Mouse (Mus musculus): Measurements from ENCODE around the gene Rangap1.
"Not testable (repeated sequence)": the region's sequence is repeated elsewhere in the genome, so short reads cannot be mapped to it uniquely, and the experiment has no call there.

Rangap1 gene

DNA sequence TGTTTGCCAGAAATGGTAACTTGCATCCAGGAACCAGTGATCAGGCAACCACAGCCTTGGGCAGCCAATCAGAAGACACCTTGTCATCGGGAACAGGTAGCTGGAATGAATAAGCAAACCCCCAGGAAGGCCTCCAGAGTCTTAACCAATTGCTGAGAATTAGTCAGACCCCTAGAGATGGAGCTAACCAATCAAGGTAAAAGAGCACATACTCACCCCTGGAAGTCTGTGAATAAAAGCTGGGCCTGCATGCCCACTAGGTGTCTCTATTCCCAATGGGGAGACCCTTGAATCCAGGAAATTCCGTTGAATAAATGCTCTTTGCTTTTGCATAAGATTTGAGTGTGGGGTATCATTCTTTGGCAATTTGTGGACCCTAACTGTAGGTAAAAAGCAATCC, 5.4 kb downstream of the Rangap1 start:
- in situ Hi-C loops (cut with MboI), result no loop called here

DNA sequence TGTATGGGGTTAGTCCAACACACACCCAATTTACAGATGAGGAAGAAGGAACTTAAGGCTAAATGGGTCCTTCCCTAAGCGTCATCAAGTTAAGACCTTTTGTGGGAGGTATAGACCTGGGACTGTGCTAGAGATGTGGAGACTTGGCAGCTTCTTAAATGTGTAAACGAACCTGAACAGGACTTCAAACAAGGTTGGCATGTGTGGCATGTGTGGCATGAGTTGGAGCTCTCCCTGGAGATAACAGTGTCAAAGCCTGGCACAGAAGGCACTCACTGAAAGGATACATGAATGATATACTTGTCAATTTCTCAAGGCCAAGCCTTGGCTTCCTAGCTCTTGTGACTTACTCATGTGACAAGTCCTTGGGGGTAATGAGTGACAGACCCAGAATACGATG, 6.0 kb downstream of the Rangap1 start:
- in situ Hi-C loops (cut with MboI), result no loop called here

DNA sequence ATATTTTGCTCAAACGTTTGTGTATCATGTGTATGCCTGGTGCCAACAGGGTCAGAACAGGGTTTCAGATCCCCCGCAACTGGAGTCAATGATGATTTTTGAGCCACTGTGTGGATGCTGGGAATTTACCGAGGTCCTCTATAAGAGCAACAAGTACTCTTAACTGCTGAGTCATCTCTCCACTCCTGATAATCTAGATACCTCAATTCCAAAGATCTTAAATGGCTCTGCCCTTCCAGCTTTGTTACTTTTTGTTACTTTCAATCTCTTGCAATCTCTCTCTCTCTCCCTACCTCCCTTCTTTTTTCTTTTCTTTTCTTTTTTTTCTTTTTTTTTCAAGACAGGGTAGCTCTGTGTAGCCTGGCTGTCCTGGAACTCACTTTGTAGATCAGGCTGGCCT, 10.3 kb downstream of the Rangap1 start:
- in situ Hi-C loops (cut with MboI), result no loop called here

GRCm38 (mm10) chr15:81729792-81730635, 15.3 kb downstream of the Rangap1 start:
- in situ Hi-C loops (cut with MboI), result no loop called here

GRCm38 (mm10) chr15:81729241-81729791, 16.0 kb downstream of the Rangap1 start:
- in situ Hi-C loops (cut with MboI), result no loop called here

- in situ Hi-C loops (cut with MboI), result no loop called here
These were observed 19.4 kb downstream of the Rangap1 start for GRCm38 (mm10) chr15:81725965-81726364.

GRCm38 (mm10) chr15:81723653-81724052, 21.7 kb downstream of the Rangap1 start:
- in situ Hi-C loops (cut with MboI), result no loop called here

DNA sequence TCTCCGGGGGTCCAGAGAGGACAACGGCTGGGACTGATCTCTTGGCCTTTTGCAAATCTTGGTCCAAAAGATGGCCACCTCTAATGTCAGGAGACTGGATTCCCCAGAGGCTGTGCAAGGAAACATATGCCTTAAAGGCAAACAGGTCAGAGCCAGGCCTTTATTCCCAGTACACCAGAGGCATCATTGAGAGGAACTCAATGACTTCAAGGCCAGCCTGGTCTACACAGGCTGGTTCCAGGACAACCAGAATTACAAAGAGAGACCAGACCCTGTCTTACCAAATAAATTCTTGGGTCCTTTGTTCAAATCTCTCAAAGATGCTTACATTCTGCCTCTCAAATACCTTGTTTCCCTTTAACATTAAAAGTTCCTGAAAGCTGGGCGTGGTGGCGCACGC, 23.0 kb downstream of the Rangap1 start:
- in situ Hi-C loops (cut with MboI), result no loop called here

DNA sequence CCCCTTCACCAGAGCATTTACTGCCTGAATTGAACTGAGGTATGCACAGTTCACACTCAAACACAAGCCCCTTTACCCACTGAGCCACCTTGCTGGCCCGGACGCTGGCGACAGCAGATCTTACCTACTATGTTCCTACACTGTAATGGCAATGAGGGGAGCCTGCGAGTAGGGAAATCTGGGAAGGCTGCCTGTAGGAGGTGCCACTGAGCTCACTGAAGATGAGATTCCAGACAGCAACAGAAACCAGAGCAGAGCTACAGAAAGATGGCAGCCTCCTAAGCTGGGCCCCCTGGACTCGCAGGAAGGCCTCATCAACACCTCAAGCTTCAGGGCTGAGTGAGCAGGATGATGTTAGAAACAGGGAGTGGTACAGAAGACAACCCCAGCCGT, 26.2 kb downstream of the Rangap1 start:
- in situ Hi-C loops (cut with MboI), result no loop called here

DNA sequence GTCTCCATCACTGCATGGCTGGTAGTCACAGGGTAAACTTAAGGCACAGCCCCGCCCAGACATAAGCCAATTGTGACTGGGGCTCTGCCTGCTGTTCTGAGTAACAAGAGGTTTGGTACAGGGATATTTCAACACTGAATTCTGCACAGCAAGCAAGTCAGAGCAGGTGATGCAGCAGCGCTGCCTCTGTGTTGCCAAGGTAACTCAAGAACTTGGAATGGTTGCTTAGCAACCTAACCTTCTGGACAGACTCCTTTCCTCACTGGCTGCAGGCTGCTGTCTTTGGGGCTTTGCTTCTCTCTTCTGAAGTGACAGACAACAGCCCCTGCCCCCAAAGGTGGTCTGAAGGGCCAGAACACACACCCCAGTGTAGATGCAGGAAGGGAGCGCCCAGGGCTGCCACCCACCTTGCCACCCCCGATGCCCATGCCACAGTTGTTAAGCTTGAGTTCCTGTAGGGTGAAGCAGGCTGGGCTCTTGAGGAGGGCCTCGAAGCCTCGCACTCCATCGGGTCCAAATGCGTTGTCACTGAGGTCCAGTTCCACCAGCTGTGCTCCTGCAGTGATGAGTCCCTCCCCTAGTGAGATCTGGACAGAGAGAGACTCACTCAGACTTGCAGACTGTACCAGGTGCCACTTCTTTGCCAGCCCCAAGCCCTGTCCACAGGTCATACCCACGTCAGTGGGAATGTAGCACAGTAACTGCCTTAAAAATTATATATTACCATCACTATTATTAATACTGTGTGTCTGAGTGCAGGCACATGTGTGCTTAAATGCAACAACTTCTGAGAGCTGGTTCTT, 26.8 kb downstream of the Rangap1 start:
- in situ Hi-C loops (cut with MboI), result no loop called here

DNA sequence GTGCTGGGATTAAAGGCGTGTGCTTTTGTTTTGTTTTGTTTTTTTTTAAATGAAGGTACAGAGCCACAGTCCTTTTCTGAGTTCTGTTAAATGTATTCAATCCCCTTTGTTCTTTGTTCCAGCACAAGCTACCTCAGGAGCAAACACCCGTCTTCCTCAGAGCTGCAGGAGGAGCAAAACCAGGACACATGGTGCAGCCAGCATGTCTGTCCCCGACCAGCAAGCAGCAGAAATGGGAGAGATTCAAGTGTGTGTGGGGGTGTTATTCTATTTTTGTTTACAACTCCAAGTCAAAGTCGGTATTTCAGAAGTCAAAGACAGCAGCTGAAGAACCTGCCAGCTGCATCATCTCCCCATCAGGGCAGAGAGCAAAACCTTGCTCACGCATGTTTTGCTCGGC, 31.6 kb downstream of the Rangap1 start:
- in situ Hi-C loops (cut with MboI), result no loop called here

DNA sequence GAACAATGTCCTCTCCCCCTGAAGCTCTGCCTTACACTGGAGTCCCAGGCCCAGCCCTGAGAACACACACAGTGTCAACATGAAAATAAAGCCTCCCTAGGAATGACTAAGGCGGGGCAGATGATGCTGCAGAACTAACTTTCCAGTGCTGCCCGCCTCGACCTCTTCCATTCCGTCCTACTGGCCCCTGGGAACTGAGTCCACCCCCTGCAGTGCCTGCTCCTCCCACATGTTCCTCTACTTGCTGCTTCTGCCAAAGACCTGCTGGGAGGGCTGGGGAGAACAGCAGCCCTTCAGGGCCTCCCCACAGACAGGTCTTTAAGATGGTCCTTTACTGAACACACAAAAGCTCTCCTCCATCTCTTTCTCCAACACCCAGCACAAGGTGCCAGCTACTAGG, 34.5 kb downstream of the Rangap1 start:
- in situ Hi-C loops (cut with MboI), result no loop called here

GRCm38 (mm10) chr15:81709686-81710085, 35.6 kb downstream of the Rangap1 start:
- in situ Hi-C loops (cut with MboI), result no loop called here

GRCm38 (mm10) chr15:81708991-81709390, 36.3 kb downstream of the Rangap1 start:
- in situ Hi-C loops (cut with MboI), result no loop called here

DNA sequence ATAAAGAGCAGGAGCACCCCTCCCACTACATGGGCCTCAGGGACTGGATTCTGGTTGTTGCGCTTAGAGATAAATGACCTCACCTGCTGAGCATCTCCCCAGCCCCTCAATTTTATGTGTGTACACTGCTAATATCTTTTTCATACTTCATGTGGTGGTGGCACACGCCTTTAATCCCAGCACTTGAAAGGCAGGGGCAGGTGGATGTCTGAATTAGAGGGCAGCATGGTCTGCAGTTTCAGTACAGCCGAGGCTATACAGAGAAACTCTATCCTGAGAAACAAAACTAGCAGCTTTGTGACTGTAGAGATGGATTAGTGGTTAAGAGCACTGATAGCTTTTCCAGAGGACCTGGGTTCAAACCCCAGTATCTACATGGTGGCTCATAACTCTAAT, 42.2 kb downstream of the Rangap1 start:
- in situ Hi-C loops (cut with MboI), result no loop called here

DNA sequence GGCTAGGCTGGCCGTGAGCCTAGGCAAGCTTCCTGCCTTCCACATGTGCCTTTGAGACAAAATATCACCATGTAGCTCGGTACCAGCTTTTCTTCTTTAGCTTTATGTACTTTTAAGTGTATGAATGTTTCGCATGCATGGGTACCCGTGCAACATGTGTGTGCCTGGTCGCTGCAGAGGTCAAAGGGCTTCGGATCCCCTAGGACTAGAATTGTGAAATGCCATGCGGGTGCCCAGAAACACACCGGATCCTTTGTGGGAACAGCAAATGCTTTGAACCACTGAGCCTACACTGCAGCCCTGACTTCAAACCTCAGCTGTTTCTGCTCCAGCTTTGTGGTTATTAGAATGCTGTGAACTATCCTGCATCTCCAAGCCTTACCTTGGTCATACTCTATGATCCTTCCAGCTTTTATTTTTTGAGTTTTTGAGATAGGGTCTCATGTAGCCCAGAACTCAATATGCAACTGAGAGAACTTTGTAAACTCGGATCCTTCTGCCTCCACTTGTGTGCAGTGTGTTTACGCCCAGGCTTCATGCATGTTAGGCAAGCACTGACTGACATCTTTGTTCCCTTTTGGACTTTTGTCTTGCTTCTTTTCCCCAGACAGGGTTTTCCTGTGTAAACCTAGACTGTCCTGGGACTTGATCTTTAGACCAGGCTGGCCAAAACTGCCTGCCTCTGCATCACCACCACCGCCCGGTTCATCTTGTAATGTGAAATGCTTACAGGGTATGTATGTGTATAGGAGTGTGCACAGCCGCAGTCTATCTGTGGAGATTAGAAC, 42.8 kb downstream of the Rangap1 start:
- in situ Hi-C loops (cut with MboI), result no loop called here

- in situ Hi-C loops (cut with MboI), result not testable (repeated sequence)
These were observed 44.0 kb downstream of the Rangap1 start for GRCm38 (mm10) chr15:81701350-81701749.

DNA sequence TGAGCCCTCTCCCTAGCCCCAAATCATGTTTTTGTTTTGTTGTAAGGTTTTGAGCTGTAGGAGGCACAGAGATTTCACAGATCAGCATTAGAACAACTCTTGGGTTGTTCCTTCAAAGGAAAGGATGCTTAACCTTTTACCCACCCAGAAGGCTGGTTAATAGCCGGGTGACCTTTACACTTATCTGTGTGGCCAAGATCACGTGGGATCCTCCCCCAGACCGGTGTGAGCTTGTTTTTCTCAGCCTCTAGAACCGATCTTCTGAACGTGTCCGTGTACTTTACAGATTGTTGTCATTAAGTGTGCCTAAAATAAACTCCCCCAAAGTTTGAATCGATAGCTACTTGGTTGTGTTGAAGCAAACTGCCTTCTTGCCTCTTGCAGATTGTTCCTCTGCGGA, 44.7 kb downstream of the Rangap1 start:
- in situ Hi-C loops (cut with MboI), result no loop called here

DNA sequence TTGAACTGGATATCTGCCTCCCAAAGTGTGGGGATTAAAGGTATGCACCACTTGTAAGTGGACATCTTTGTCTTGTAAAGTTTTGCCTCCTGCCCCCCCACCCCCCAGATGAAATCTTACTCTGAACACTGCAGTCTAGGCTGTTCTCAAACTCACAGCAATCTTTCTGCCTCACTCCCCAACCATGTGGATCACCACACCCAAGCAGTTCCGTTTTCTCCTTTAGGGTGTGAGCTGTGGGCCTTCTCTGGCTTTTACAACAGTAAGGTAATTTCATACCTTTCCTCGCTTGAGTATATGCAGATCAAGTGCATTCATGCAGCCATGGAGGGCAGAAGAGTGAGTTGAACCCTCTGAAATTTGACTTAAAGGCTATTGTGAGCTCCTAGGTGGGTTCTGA, 45.2 kb downstream of the Rangap1 start:
- in situ Hi-C loops (cut with MboI), result no loop called here

DNA sequence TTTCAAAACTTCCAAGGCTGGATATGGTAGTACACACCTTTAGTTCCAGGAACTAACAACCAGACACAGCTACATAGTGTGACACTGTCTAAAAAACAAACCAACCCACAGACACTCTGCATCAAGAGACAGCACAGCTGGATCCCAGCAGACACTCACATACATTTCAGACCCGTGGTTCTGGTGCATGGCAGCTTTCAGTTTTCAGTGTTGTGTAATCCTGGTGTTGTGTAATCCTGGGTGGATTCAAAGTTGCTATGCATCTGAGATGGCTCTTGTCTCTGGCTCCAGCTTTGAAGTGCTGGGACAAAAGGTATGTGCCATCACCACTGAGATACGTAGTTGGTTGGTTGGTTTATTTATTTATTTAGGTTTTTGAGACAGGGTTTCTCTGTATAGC, 46.8 kb downstream of the Rangap1 start:
- in situ Hi-C loops (cut with MboI), result no loop called here

DNA sequence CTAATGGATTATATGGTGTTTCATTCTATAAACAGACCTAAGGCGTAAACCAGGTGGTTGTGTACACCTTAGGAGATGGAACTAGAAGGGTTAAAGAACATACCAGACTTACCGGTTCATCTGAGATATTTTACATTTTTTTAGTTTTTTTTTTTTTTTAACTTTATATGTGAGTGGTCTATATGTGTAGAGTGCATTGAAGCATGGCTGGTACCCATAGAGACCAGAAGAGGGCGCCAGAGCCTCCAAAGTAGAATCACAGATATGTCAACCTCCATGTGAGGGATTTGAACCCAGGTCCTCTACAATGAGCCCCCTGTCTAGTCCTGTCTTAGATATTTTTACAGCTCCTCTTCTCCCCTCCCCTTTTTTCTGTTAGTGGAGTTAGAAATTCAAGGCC, 47.5 kb downstream of the Rangap1 start:
- in situ Hi-C loops (cut with MboI), result no loop called here

- in situ Hi-C loops (cut with MboI), result no loop called here
These were observed 48.2 kb downstream of the Rangap1 start, which contains the start of gene Chadl for GRCm38 (mm10) chr15:81697175-81697574. Gene Chadl (minus strand): TSS chr15:81697287.
